Mouse (Mus musculus) liver, embryonic 14.5 days (tissue): Measurements from ENCODE around the gene Clip2.

Experiments used
- CTCF ChIP-seq: IDR thresholded peaks from 2 replicates; pipeline ENCODE4 v1.5.1; 2016; ENCODE audit warnings: antibody characterized with exemption, low read depth, control low read depth
- EP300 ChIP-seq: IDR thresholded peaks from 2 replicates; pipeline ENCODE4 v1.6.1; 2016; ENCODE audit warnings: antibody characterized with exemption, low read depth

GRCm38 (mm10) chr5:134466296-134467029, 85.8 kb downstream of the Clip2 start:
- TF ChIP-seq CTCF (no peak), EP300 (no peak)
